Mouse (Mus musculus) MEL (cell line): ENCODE measurements around the gene Fam214a. TPM values are rescaled to one million over a fixed set of nuclear protein-coding genes. Genes with fewer than 3 reads are reported as not detected.

Experiments used
- DNase-seq: peaks from one replicate; pipeline ENCODE4 v3.0.0; 2011; ENCODE audit warnings: low read depth, low spot score
- H3K27ac ChIP-seq: 2 replicates; pipeline ENCODE4 v1.5.1; 2012; ENCODE audit warnings: low read depth, mild to moderate bottlenecking, control low read depth, low read length, moderate library complexity; ENCODE audit not compliant: control insufficient read depth
- H3K27me3 ChIP-seq, 2 experiments: fragments of 150-350 bp in 1 of 2; sonication (generic) in 1 of 2; 2 replicates each; pipeline ENCODE4 v1.6.1; 2012; ENCODE audit warnings: low read length in 2 of 2, mild to moderate bottlenecking in 2 of 2, improper control_type of control experiment in 1 of 2, moderate library complexity in 1 of 2; ENCODE audit not compliant: insufficient read depth in 2 of 2, control insufficient read depth in 1 of 2
- H3K36me3 ChIP-seq, 2 experiments: 2 replicates each; pipeline ENCODE4 v1.6.1; 2012 to 2014; ENCODE audit warnings: low read length in 2 of 2, improper control_type of control experiment in 1 of 2, inconsistent platforms in 1 of 2, mild to moderate bottlenecking in 1 of 2; ENCODE audit not compliant: insufficient read depth in 2 of 2, control insufficient read depth in 1 of 2
- H3K4me1 ChIP-seq, 2 experiments: fragments of 150-350 bp in 1 of 2; sonication (generic) in 1 of 2; 2 replicates each; pipeline ENCODE4 v1.6.1; 2012; ENCODE audit warnings: low read length in 2 of 2, improper control_type of control experiment in 1 of 2, mild to moderate bottlenecking in 1 of 2; ENCODE audit not compliant: insufficient read depth in 2 of 2, control insufficient read depth in 1 of 2
- H3K4me3 ChIP-seq, 2 experiments: fragments of 150-350 bp in 1 of 2; sonication (generic) in 1 of 2; 2 replicates each; pipeline ENCODE4 v1.5.1; 2012; ENCODE audit warnings: low read depth in 2 of 2, low read length in 2 of 2, mild to moderate bottlenecking in 2 of 2, moderate library complexity in 2 of 2, control low read depth in 1 of 2, improper control_type of control experiment in 1 of 2; ENCODE audit not compliant: control insufficient read depth in 1 of 2, insufficient read depth in 1 of 2
- H3K79me2 ChIP-seq: 2 replicates; pipeline ENCODE4 v1.6.1; 2012; ENCODE audit warnings: mild to moderate bottlenecking, low read length, moderate library complexity; ENCODE audit not compliant: control insufficient read depth, poor library complexity, insufficient read depth
- H3K9ac ChIP-seq: 2 replicates; pipeline ENCODE4 v1.6.1; 2012; ENCODE audit warnings: low read depth, mild to moderate bottlenecking, control low read depth, low read length, moderate library complexity; ENCODE audit not compliant: control insufficient read depth, poor library complexity, severe bottlenecking
- H3K9me3 ChIP-seq: fragments of 150-350 bp; sonication (generic); replicated peaks from 2 replicates; pipeline ENCODE4 v1.6.1; 2012; ENCODE audit warnings: mild to moderate bottlenecking, low read length, improper control_type of control experiment, moderate library complexity; ENCODE audit not compliant: insufficient read depth
- CHD2 ChIP-seq: IDR thresholded peaks from 2 replicates; pipeline ENCODE4 v1.6.1; 2011; ENCODE audit warnings: low read length, improper control_type of control experiment
- CTCF ChIP-seq, 3 experiments: IDR thresholded peaks in 2 of 3; conservative IDR thresholded peaks in 1 of 3; 2 replicates each; pipeline ENCODE4 v1.5.1; 2011 to 2012; ENCODE audit warnings: low read length in 3 of 3, low read depth in 2 of 3, mild to moderate bottlenecking in 2 of 3, improper control_type of control experiment in 1 of 3, inconsistent platforms in 1 of 3, mixed read lengths in 1 of 3, moderate library complexity in 1 of 3; ENCODE audit not compliant: control insufficient read depth in 1 of 3, insufficient read depth in 1 of 3, poor library complexity in 1 of 3, severe bottlenecking in 1 of 3
- ELF1 ChIP-seq: IDR thresholded peaks from 2 replicates; pipeline ENCODE4 v1.6.1; 2014; ENCODE audit warnings: low read depth, mild to moderate bottlenecking, inconsistent platforms, low read length, improper control_type of control experiment, moderate library complexity
- EP300 ChIP-seq, 2 experiments: IDR thresholded peaks; 2 replicates each; pipeline ENCODE4 v1.6.1; 2011; ENCODE audit warnings: improper control_type of control experiment in 2 of 2, low read length in 2 of 2, low read depth in 1 of 2, mild to moderate bottlenecking in 1 of 2
- ETS1 ChIP-seq: IDR thresholded peaks from 2 replicates; pipeline ENCODE4 v1.6.1; 2012; ENCODE audit warnings: low read depth, mild to moderate bottlenecking, inconsistent platforms, low read length, improper control_type of control experiment, moderate library complexity
- GABPA ChIP-seq: IDR thresholded peaks from 2 replicates; pipeline ENCODE4 v1.6.1; 2012; ENCODE audit warnings: low read depth, mild to moderate bottlenecking, inconsistent platforms, low read length, improper control_type of control experiment, moderate library complexity
- GATA1 ChIP-seq: IDR thresholded peaks from 2 replicates; pipeline ENCODE4 v1.6.1; 2011; ENCODE audit warnings: low read depth, low read length, improper control_type of control experiment
- HCFC1 ChIP-seq: IDR thresholded peaks from 2 replicates; pipeline ENCODE4 v1.6.1; 2012; ENCODE audit warnings: low read depth, mild to moderate bottlenecking, inconsistent platforms, low read length, improper control_type of control experiment, moderate library complexity
- JUND ChIP-seq: IDR thresholded peaks from 2 replicates; pipeline ENCODE4 v1.6.1; 2011; ENCODE audit warnings: low read depth, mild to moderate bottlenecking, improper control_type of control experiment, low read length
- KAT2A ChIP-seq: conservative IDR thresholded peaks from 2 replicates; pipeline ENCODE4 v1.6.1; 2012; ENCODE audit warnings: low read depth, low read length, improper control_type of control experiment, inconsistent platforms
- MAX ChIP-seq: IDR thresholded peaks from 2 replicates; pipeline ENCODE4 v1.6.1; 2011; ENCODE audit warnings: low read length, improper control_type of control experiment
- MYB ChIP-seq: IDR thresholded peaks from 2 replicates; pipeline ENCODE4 v1.6.1; 2011; ENCODE audit warnings: mild to moderate bottlenecking, low read depth, low read length, improper control_type of control experiment
- NRF1 ChIP-seq: IDR thresholded peaks from 2 replicates; pipeline ENCODE4 v1.6.1; 2014; ENCODE audit warnings: low read depth, mild to moderate bottlenecking, inconsistent platforms, low read length, improper control_type of control experiment, moderate library complexity; ENCODE audit not compliant: poor library complexity, insufficient read depth, severe bottlenecking
- POLR2A ChIP-seq, 2 experiments: IDR thresholded peaks; 2 replicates each; pipeline ENCODE4 v1.6.1; 2011 to 2012; ENCODE audit warnings: low read length in 2 of 2, mild to moderate bottlenecking in 2 of 2, control low read depth in 1 of 2, improper control_type of control experiment in 1 of 2, low read depth in 1 of 2, moderate library complexity in 1 of 2; ENCODE audit not compliant: control insufficient read depth in 1 of 2, insufficient read depth in 1 of 2, poor library complexity in 1 of 2
- POLR2AphosphoS5 ChIP-seq: IDR thresholded peaks from 2 replicates; pipeline ENCODE4 v1.6.1; 2012; ENCODE audit warnings: low read depth, borderline replicate concordance, mild to moderate bottlenecking, inconsistent platforms, low read length, moderate library complexity, mixed read lengths
- RAD21 ChIP-seq: IDR thresholded peaks from 2 replicates; pipeline ENCODE4 v1.6.1; 2011; ENCODE audit warnings: mild to moderate bottlenecking, low read depth, low read length, improper control_type of control experiment
- RCOR1 ChIP-seq: IDR thresholded peaks from 2 replicates; pipeline ENCODE4 v1.6.1; 2012; ENCODE audit warnings: low read depth, mild to moderate bottlenecking, inconsistent platforms, low read length, improper control_type of control experiment
- SIN3A ChIP-seq: IDR thresholded peaks from 2 replicates; pipeline ENCODE4 v1.6.1; 2012; ENCODE audit warnings: low read length, improper control_type of control experiment, inconsistent platforms
- SMC3 ChIP-seq: IDR thresholded peaks from 2 replicates; pipeline ENCODE4 v1.6.1; 2011; ENCODE audit warnings: low read depth, low read length, improper control_type of control experiment
- TAL1 ChIP-seq: IDR thresholded peaks from 2 replicates; pipeline ENCODE4 v1.6.1; 2012; ENCODE audit warnings: mild to moderate bottlenecking, inconsistent platforms, low read length, moderate library complexity, mixed read lengths
- TCF12 ChIP-seq: IDR thresholded peaks from 2 replicates; pipeline ENCODE4 v1.6.1; 2014; ENCODE audit warnings: low read depth, mild to moderate bottlenecking, inconsistent platforms, low read length, improper control_type of control experiment, moderate library complexity
- USF1 ChIP-seq: IDR thresholded peaks from 2 replicates; pipeline ENCODE4 v1.6.1; 2014; ENCODE audit warnings: low read depth, mild to moderate bottlenecking, inconsistent platforms, low read length, improper control_type of control experiment, moderate library complexity
- USF2 ChIP-seq, 2 experiments: IDR thresholded peaks; 2 replicates each; pipeline ENCODE4 v1.6.1; 2011 to 2012; ENCODE audit warnings: improper control_type of control experiment in 2 of 2, low read length in 2 of 2, borderline replicate concordance in 1 of 2, inconsistent platforms in 1 of 2, low read depth in 1 of 2, mild to moderate bottlenecking in 1 of 2; ENCODE audit not compliant: insufficient read depth in 1 of 2
- ZKSCAN1 ChIP-seq: IDR thresholded peaks from 2 replicates; pipeline ENCODE4 v1.6.1; 2012; ENCODE audit warnings: low read depth, mild to moderate bottlenecking, inconsistent platforms, low read length, improper control_type of control experiment, moderate library complexity
- polyA plus RNA-seq, 2 experiments: library from polyadenylated mRNA; stranded (reverse) in 1 of 2; unstranded in 1 of 2; fragments of >175 nt in 1 of 2; fragments of >200 nt in 1 of 2; gene quantifications; 2 replicates each; pipeline versions ENCODE4 v1.2.1 to v1.2.4; 2012; ENCODE audit warnings: low replicate concordance in 2 of 2, low read depth in 1 of 2; ENCODE audit not compliant: insufficient read length in 2 of 2, insufficient read depth in 1 of 2, missing spikeins in 1 of 2
- total RNA-seq: library from RNA; depleted of rRNA; stranded (reverse); fragments of 300-350 nt; gene quantifications from 2 replicates; pipeline ENCODE4 v1.2.3, GENCODE M21; 2012

The Fam214a gene
- total and polyA plus RNA-seq, 3 experiments: 2.3 to 3.9 TPM; not detected in 1

GRCm38 (mm10) chr9:75025689-75026088 lies 73.0 kb downstream of the Fam214a start:
- Histone ChIP-seq H3K79me2 (no peaks in the 10 kb centered on the region), H3K27ac (no peak overlapping the region), H3K9ac (no peak overlapping the region), H3K4me3 (no peak overlapping the region), H3K9me3 (no peaks in the 10 kb centered on the region), H3K4me1 (peaks cover 2 to 8% of the 10 kb centered on the region in 2 experiments; a peak in 3 of 4 replicates), H3K36me3 (peaks cover 0 to 4% of the 10 kb centered on the region in 2 experiments; a peak in 3 of 4 replicates), H3K27me3 (no peaks in the 10 kb centered on the region)
- TF ChIP-seq EP300 (IDR thresholded peaks at IDR 0.05; ENCODE audit: low read depth in 1 of 2, low read length in 2 of 2) (no peak), MAX (no peak), USF1 (no peak), GATA1 (no peak), RCOR1 (no peak), TAL1 (no peak), CTCF (IDR thresholded peaks at IDR 0.05 in 2 of 3, conservative IDR thresholded peaks at IDR 0.05 in 1 of 3; ENCODE audit: control insufficient read depth in 1 of 3, insufficient read depth in 1 of 3, low read depth in 2 of 3, low read length in 3 of 3, poor library complexity in 1 of 3, severe bottlenecking in 1 of 3) (peak; percentile 26 to 54 (median 53); a peak in 4 of 6 replicates), ETS1 (no peak), ELF1 (no peak), RAD21 (peak; percentile 27), ZKSCAN1 (no peak), SMC3 (peak; percentile 43)
- DNase-seq: peak; percentile 49

DNA sequence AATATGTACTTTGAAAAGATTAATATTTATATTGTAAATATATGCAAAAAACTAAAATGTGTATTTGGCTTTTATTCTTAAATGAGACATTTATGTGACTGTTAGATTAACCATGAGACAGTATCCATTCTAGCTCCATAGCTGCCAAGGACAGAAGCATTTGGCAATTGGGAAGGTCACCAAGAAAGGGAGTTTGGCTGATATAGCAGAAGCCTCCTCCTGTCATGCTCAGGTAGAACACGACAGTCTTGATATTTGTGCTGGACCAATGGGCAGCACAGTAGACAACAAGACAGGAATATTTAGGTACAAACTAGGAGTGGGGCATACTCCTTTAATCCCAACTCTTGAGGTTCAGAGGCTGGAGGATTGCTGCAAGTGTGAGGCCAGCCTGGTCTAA lies 79.7 kb downstream of the Fam214a start:
- Histone ChIP-seq H3K9me3 (no peaks in the 10 kb centered on the region), H3K4me1 (no peaks in the 10 kb centered on the region), H3K4me3 (no peak overlapping the region), H3K36me3 (no peaks in the 10 kb centered on the region), H3K79me2 (no peaks in the 10 kb centered on the region), H3K9ac (no peak overlapping the region), H3K27me3 (no peaks in the 10 kb centered on the region), H3K27ac (no peak overlapping the region)
- DNase-seq: no peak
- no peak for TF ChIP-seq POLR2A (IDR thresholded peaks at IDR 0.05; ENCODE audit: control insufficient read depth in 1 of 2, insufficient read depth in 1 of 2, low read depth in 1 of 2, low read length in 2 of 2, poor library complexity in 1 of 2)
- no peak for TF ChIP-seq NRF1
- no peak for TF ChIP-seq SMC3
- TF ChIP-seq GATA1: no peak
- TF ChIP-seq ZKSCAN1: no peak
- TF ChIP-seq ETS1: no peak
- TF ChIP-seq RCOR1: no peak
- no peak for TF ChIP-seq MYB
- no peak for TF ChIP-seq HCFC1
- no peak for TF ChIP-seq GABPA
- TF ChIP-seq TAL1: no peak
- TF ChIP-seq KAT2A: no peak
- no peak for TF ChIP-seq USF2 (IDR thresholded peaks at IDR 0.05; ENCODE audit: borderline replicate concordance in 1 of 2, insufficient read depth in 1 of 2, low read depth in 1 of 2, low read length in 2 of 2)
- TF ChIP-seq TCF12: no peak
- TF ChIP-seq POLR2AphosphoS5: no peak
- no peak for TF ChIP-seq JUND
- TF ChIP-seq SIN3A: no peak
- TF ChIP-seq CHD2: no peak
